Mouse (Mus musculus) brain, embryonic 14.5 days (tissue): ENCODE measurements around the gene Dtd2.

ENCODE experiments used
- CTCF ChIP-seq: fragments of 200-500 bp; IDR thresholded peaks from 2 replicates; pipeline ENCODE4 v1.5.1; 2012; ENCODE audit warnings: inconsistent platforms, mild to moderate bottlenecking, moderate library complexity, borderline replicate concordance; ENCODE audit not compliant: insufficient read depth, insufficient read length; ENCODE audit errors: extremely low read depth
- POLR2A ChIP-seq: fragments of 200-500 bp; IDR thresholded peaks from 2 replicates; pipeline ENCODE4 v1.6.1; 2012; ENCODE audit warnings: mild to moderate bottlenecking, inconsistent platforms, borderline replicate concordance; ENCODE audit not compliant: poor library complexity, insufficient read depth, insufficient read length, severe bottlenecking; ENCODE audit errors: extremely low read depth

- TF ChIP-seq POLR2A: no peak
- TF ChIP-seq CTCF: no peak
Measured at GRCm38 (mm10) chr12:51988536-51988935, 17.8 kb downstream of the Dtd2 start.
